Mouse (Mus musculus): ENCODE measurements around the gene Fnip1. TPM values are rescaled to one million over a fixed set of nuclear protein-coding genes. Genes with fewer than 3 reads are reported as not detected.
A peak's percentile ranks its signal among the peaks of the same experiment; 100 is the strongest.
"Not testable (repeated sequence)": the region's sequence is repeated elsewhere in the genome, so short reads cannot be mapped to it uniquely, and the experiment has no call there.

The Fnip1 gene
- polyA plus RNA-seq (2015; fragmentation: Nextera tagmentation; extraction: Ambion mirVana) = 8.9 and 10.0 TPM in 2 replicates

DNA sequence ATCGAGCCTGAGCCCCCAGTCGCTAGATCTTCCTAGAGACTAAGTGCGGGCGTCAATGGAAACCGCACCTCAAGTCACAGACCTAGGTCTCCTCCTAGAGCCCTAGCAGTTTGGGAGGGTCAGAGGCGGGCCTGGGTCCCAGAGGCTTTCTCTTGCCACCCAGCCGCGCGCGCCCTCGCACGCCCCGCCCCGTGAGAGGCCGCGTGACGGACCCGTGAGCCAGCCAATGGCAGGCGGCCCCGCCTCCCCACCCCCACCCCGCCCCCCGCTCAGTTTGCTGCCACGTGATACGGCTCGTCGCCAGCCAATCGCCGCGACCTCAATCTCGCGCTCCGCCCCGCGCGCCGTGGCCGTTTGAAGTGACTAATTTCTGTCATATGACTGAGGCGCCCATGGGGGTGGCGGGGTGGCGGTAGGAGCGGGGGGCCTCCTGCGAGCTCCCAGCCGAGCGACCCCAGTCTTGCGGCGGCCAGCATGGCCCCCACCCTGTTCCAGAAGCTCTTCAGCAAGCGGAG, at the start of gene Fnip1:
Fnip1 (plus strand) TSS at position 377 of the 515 bp plus-strand sequence.
- no peaks in the 10 kb centered on the region for H3K9me3 ChIP-seq (ENCODE audit: low read length)
- H3K4me3 ChIP-seq (ENCODE audit: low read length) = peak within 1 kb of the TSS; percentile 92
- H3K36me3 ChIP-seq (ENCODE audit: insufficient read depth, low read length) = no peaks in the 10 kb centered on the region
- peak within 1 kb of the TSS; percentile 94 for H3K9ac ChIP-seq (replicated peaks; ENCODE audit: low read length)
- peak; percentile 97 for ATAC-seq (ENCODE audit: low FRiP score, low TSS enrichment)
- no peaks in the 10 kb centered on the region for H3K27me3 ChIP-seq (ENCODE audit: insufficient read depth, low read length)
- peak within 1 kb of the TSS; percentile 83 for H3K27ac ChIP-seq (ENCODE audit: low read length)
- peaks cover 17% of the 10 kb centered on the region for H3K4me1 ChIP-seq (ENCODE audit: insufficient read depth, low read length)
- WGBS = under 1% methylated on average over 38 of the region's 47 CpGs
- peak within 1 kb of the TSS; percentile 66 for H3K4me2 ChIP-seq (replicated peaks; ENCODE audit: low read depth, low read length)

DNA sequence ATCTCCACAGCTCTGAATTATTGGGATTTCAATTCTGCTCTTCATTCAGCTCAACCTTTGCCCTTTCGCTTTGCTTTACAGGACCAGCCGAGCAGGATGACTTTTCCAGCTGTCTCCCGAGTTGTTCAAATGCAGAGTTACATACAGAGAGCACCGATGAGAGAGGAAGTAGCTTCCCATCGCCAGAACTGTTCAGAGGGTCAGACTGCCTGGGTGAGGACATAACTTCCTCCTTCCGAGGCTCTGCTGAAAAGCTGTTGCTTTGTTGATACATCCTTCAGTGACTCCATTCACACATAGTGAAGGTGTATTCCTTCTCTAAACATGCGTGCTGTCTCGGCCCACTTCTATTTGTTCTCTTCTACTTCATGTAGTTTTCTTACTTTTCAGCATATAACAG, 47.6 kb upstream of the Fnip1 start:
- H3K27me3 ChIP-seq (ENCODE audit: insufficient read depth, low read length) = no peaks in the 10 kb centered on the region
- no peak overlapping the region for H3K9ac ChIP-seq (replicated peaks; ENCODE audit: low read length)
- H3K4me3 ChIP-seq (ENCODE audit: low read length) = no peak overlapping the region
- H3K36me3 ChIP-seq (ENCODE audit: insufficient read depth, low read length) = no peaks in the 10 kb centered on the region
- no peak for ATAC-seq (ENCODE audit: low FRiP score, low TSS enrichment)
- WGBS = 56% methylated on average over 8 of the region's 8 CpGs
- no peaks in the 10 kb centered on the region for H3K9me3 ChIP-seq (ENCODE audit: low read length)
- H3K4me1 ChIP-seq (ENCODE audit: insufficient read depth, low read length) = no peaks in the 10 kb centered on the region
- H3K4me2 ChIP-seq (replicated peaks; ENCODE audit: low read depth, low read length) = no peak overlapping the region
- no peak overlapping the region for H3K27ac ChIP-seq (ENCODE audit: low read length)

DNA sequence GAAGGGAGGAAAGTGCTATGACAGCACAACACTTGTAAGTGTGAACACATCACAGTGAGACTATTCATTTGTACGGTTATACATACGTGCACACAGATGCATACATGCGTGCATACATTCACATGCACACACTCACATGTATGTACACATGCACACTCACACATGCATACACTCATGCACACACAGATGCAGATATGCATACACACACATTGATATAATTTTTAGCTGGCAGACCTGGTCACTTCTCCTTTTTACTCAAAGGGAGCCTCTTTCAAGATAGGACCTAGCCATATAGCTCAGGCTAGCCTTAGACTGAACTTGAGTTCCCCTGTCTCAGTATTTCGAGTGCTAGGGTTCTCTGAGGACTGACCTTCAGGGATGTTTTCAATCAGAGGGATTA, 46.7 kb upstream of the Fnip1 start:
- WGBS = 85% methylated on average over 4 of the region's 4 CpGs
- Histone ChIP-seq H3K27me3 (ENCODE audit: insufficient read depth, low read length) (no peaks in the 10 kb centered on the region), H3K27ac (ENCODE audit: low read length) (no peak overlapping the region), H3K9me3 (ENCODE audit: low read length) (no peaks in the 10 kb centered on the region), H3K9ac (replicated peaks; ENCODE audit: low read length) (no peak overlapping the region), H3K4me2 (replicated peaks; ENCODE audit: low read depth, low read length) (no peak overlapping the region), H3K36me3 (ENCODE audit: insufficient read depth, low read length) (no peaks in the 10 kb centered on the region), H3K4me1 (ENCODE audit: insufficient read depth, low read length) (no peaks in the 10 kb centered on the region), H3K4me3 (ENCODE audit: low read length) (no peak overlapping the region)
- no peak for ATAC-seq (ENCODE audit: low FRiP score, low TSS enrichment)

DNA sequence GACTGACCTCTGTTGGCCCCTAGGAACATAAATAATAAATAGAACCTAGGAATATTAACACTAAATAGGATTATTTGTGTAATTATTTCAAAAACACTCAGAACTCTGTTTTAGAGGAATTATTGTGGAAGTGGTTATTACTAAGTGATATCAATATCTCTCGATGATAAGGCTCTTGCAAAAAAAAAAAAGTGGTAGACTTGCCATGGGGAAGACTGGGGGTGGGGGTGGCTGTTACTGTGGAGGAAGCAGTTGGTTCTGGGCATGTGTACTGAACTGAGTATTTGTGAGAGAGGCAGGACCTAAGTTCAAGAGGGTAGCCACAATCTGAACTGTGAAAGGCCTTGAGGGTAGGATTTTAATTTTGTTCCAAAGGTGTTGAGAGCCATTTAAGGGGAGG, 41.3 kb upstream of the Fnip1 start:
- no peak for ATAC-seq (ENCODE audit: low FRiP score, low TSS enrichment)
- no peaks in the 10 kb centered on the region for H3K4me1 ChIP-seq (ENCODE audit: insufficient read depth, low read length)
- no peak overlapping the region for H3K9ac ChIP-seq (replicated peaks; ENCODE audit: low read length)
- H3K27me3 ChIP-seq (ENCODE audit: insufficient read depth, low read length) = no peaks in the 10 kb centered on the region
- no peak overlapping the region for H3K27ac ChIP-seq (ENCODE audit: low read length)
- H3K4me2 ChIP-seq (replicated peaks; ENCODE audit: low read depth, low read length) = no peak overlapping the region
- H3K36me3 ChIP-seq (ENCODE audit: insufficient read depth, low read length) = no peaks in the 10 kb centered on the region
- H3K4me3 ChIP-seq (ENCODE audit: low read length) = no peak overlapping the region
- no peaks in the 10 kb centered on the region for H3K9me3 ChIP-seq (ENCODE audit: low read length)
- WGBS = 100% methylated on average over 1 of the region's 1 CpGs

DNA sequence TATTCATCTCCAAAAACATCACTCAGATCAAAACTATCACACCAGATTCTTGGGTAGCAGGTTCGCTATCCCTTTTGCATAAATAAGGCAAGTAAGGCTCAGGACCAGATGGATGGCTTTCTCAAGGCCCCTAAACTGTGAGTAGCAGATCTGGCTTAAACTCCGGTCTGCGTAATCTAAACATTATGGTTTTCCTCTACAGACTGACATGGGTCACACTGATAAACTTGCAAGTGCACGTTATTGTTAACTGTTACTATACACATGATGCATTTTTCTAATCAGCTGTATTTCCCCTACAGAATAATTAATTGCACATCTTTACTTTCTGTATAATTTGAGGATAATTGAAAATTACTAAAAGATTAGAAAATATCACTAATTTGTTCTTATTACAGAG, 39.9 kb upstream of the Fnip1 start:
- H3K4me2 ChIP-seq (replicated peaks; ENCODE audit: low read depth, low read length) = no peak overlapping the region
- no peaks in the 10 kb centered on the region for H3K4me1 ChIP-seq (ENCODE audit: insufficient read depth, low read length)
- no peaks in the 10 kb centered on the region for H3K9me3 ChIP-seq (ENCODE audit: low read length)
- no peaks in the 10 kb centered on the region for H3K27me3 ChIP-seq (ENCODE audit: insufficient read depth, low read length)
- no peak overlapping the region for H3K27ac ChIP-seq (ENCODE audit: low read length)
- no peak overlapping the region for H3K9ac ChIP-seq (replicated peaks; ENCODE audit: low read length)
- H3K4me3 ChIP-seq (ENCODE audit: low read length) = no peak overlapping the region
- H3K36me3 ChIP-seq (ENCODE audit: insufficient read depth, low read length) = no peaks in the 10 kb centered on the region
- ATAC-seq (ENCODE audit: low FRiP score, low TSS enrichment) = no peak
- 78% methylated on average over 4 of the region's 4 CpGs for WGBS

DNA sequence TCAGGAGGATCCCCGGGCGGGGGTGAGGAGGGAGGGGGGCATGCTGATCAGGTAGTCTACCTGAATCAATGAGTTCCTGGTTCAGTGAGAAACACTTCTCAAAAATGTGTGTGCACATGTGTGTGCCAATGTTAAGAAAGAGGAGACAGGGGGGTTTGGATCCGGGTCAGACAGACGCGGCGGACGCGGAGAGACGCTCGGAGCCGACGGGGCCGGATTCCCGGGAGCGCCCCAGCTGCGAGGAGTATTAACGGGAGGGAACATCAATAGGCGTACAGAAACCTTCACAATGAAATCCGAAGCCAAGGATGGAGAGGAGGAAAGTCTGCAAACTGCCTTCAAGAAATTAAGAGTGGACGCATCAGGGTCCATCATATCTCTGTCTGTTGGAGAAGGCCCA, 37.2 kb upstream of the Fnip1 start:
- H3K27me3 ChIP-seq (ENCODE audit: insufficient read depth, low read length); H3K27ac ChIP-seq (ENCODE audit: low read length); ATAC-seq (ENCODE audit: low FRiP score, low TSS enrichment); H3K4me1 ChIP-seq (ENCODE audit: insufficient read depth, low read length); H3K9me3 ChIP-seq (ENCODE audit: low read length); H3K4me3 ChIP-seq (ENCODE audit: low read length); H3K36me3 ChIP-seq (ENCODE audit: insufficient read depth, low read length); H3K4me2 ChIP-seq (replicated peaks; ENCODE audit: low read depth, low read length); H3K9ac ChIP-seq (replicated peaks; ENCODE audit: low read length): not testable (repeated sequence)
- WGBS = 92% methylated on average over 20 of the region's 20 CpGs

DNA sequence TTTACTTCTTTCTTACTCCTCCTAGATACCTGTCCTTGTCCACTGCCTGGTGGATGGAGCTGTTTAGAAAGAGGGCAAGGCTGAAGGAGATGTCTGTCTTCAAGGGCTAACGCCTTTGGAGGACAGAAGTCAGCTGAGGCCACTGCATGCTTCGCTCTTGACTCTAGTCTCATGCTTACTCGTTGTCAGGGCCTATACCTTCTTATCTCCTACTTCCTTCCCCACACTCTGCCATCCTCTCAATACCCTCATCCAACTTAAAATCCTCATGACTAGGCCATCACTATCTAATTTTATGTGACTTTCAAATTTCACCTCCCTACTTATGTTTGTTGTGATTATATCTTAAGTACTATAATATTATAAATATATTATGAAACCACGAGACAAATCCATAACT, 33.1 kb upstream of the Fnip1 start:
- Histone ChIP-seq H3K36me3 (ENCODE audit: insufficient read depth, low read length) (no peaks in the 10 kb centered on the region), H3K9me3 (ENCODE audit: low read length) (no peaks in the 10 kb centered on the region), H3K4me2 (replicated peaks; ENCODE audit: low read depth, low read length) (no peak overlapping the region), H3K9ac (replicated peaks; ENCODE audit: low read length) (no peak overlapping the region), H3K27ac (ENCODE audit: low read length) (no peak overlapping the region), H3K27me3 (ENCODE audit: insufficient read depth, low read length) (no peaks in the 10 kb centered on the region), H3K4me1 (ENCODE audit: insufficient read depth, low read length) (no peaks in the 10 kb centered on the region), H3K4me3 (ENCODE audit: low read length) (no peak overlapping the region)
- WGBS = 85% methylated on average over 4 of the region's 4 CpGs
- no peak for ATAC-seq (ENCODE audit: low FRiP score, low TSS enrichment)

DNA sequence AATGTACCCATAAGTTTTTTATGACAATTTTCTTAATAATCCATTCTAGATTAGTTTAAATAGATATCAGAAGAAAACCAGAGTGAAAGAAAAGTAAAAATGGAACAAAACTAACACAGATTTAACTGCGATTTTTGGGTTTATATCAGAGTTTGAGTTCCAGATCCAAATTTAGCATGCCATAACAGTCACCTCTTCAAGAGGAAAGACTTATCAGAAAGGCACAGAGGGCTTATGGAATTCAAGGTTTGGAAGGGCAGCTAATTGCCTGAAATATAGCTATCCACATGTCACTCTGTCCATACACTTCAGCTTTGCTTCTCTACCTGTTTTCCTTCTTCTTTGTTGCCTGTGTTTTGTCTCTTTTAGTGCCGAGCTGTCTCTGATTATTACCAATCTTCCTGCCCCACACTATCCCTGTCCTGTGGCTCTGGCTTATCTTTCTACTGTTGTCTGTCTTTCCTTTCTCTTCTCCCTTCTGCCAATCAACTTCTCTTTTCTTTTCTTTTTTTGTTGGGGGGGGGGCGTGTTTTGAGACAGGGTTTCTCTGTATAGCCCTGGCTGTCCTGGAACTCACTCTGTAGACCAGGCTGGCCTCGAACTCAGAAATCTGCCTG, 31.0 kb upstream of the Fnip1 start:
- no peaks in the 10 kb centered on the region for H3K9me3 ChIP-seq (ENCODE audit: low read length)
- WGBS = 86% methylated on average over 4 of the region's 4 CpGs
- H3K27ac ChIP-seq (ENCODE audit: low read length) = no peak overlapping the region
- H3K4me1 ChIP-seq (ENCODE audit: insufficient read depth, low read length) = no peaks in the 10 kb centered on the region
- ATAC-seq (ENCODE audit: low FRiP score, low TSS enrichment) = no peak
- H3K4me2 ChIP-seq (replicated peaks; ENCODE audit: low read depth, low read length) = no peak overlapping the region
- H3K36me3 ChIP-seq (ENCODE audit: insufficient read depth, low read length) = no peaks in the 10 kb centered on the region
- no peak overlapping the region for H3K9ac ChIP-seq (replicated peaks; ENCODE audit: low read length)
- H3K27me3 ChIP-seq (ENCODE audit: insufficient read depth, low read length) = no peaks in the 10 kb centered on the region
- no peak overlapping the region for H3K4me3 ChIP-seq (ENCODE audit: low read length)

DNA sequence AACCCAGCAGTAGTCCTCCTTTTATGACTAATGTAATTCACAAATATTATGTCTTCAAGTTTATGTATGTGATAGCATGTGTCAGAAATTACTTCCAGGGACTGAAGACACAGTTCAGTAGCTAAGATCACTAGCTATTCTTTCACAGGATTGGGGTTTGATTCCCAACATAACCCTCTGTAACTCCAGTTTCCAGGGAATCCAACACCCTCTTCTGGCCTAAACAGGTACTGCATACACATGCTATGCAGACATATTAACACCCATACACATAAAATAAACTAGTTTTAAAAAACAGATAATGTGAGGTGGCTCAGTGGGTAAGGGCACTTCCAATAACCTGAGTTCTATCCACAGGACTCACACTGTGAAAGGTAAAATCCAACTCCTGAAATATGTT, 27.4 kb upstream of the Fnip1 start:
- H3K27ac ChIP-seq (ENCODE audit: low read length) = no peak overlapping the region
- H3K9ac ChIP-seq (replicated peaks; ENCODE audit: low read length) = no peak overlapping the region
- H3K4me3 ChIP-seq (ENCODE audit: low read length) = no peak overlapping the region
- no peak overlapping the region for H3K4me2 ChIP-seq (replicated peaks; ENCODE audit: low read depth, low read length)
- no peaks in the 10 kb centered on the region for H3K4me1 ChIP-seq (ENCODE audit: insufficient read depth, low read length)
- ATAC-seq (ENCODE audit: low FRiP score, low TSS enrichment) = no peak
- no peaks in the 10 kb centered on the region for H3K36me3 ChIP-seq (ENCODE audit: insufficient read depth, low read length)
- H3K27me3 ChIP-seq (ENCODE audit: insufficient read depth, low read length) = no peaks in the 10 kb centered on the region
- no peaks in the 10 kb centered on the region for H3K9me3 ChIP-seq (ENCODE audit: low read length)

DNA sequence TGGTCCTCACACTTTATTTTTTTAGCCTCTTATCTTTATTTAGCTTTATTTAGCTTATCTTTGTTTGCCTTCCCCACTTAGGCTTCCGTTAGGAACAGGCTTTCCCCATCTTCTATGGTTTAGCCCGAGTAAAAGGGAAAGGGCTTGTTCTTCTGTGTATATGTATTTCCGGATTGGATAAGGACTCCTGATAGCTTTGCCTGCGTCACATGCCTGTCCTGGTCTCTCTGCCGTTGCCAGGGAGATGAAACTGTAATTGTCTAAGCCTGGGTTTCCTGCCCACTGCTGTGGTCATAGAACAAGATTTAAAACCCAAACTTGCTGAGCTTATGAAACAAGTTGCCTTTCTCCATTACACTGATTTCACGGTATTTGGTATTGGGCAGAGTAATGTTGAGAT, 25.0 kb upstream of the Fnip1 start:
- no peak overlapping the region for H3K4me3 ChIP-seq (ENCODE audit: low read length)
- ATAC-seq (ENCODE audit: low FRiP score, low TSS enrichment) = no peak
- no peak overlapping the region for H3K4me2 ChIP-seq (replicated peaks; ENCODE audit: low read depth, low read length)
- H3K27ac ChIP-seq (ENCODE audit: low read length) = no peak overlapping the region
- no peaks in the 10 kb centered on the region for H3K27me3 ChIP-seq (ENCODE audit: insufficient read depth, low read length)
- 45% methylated on average over 6 of the region's 6 CpGs for WGBS
- H3K9me3 ChIP-seq (ENCODE audit: low read length) = no peaks in the 10 kb centered on the region
- H3K9ac ChIP-seq (replicated peaks; ENCODE audit: low read length) = no peak overlapping the region
- no peaks in the 10 kb centered on the region for H3K4me1 ChIP-seq (ENCODE audit: insufficient read depth, low read length)
- no peaks in the 10 kb centered on the region for H3K36me3 ChIP-seq (ENCODE audit: insufficient read depth, low read length)
